Mouse (Mus musculus): Measurements from ENCODE around the gene Ptpa.

Gene Ptpa

DNA sequence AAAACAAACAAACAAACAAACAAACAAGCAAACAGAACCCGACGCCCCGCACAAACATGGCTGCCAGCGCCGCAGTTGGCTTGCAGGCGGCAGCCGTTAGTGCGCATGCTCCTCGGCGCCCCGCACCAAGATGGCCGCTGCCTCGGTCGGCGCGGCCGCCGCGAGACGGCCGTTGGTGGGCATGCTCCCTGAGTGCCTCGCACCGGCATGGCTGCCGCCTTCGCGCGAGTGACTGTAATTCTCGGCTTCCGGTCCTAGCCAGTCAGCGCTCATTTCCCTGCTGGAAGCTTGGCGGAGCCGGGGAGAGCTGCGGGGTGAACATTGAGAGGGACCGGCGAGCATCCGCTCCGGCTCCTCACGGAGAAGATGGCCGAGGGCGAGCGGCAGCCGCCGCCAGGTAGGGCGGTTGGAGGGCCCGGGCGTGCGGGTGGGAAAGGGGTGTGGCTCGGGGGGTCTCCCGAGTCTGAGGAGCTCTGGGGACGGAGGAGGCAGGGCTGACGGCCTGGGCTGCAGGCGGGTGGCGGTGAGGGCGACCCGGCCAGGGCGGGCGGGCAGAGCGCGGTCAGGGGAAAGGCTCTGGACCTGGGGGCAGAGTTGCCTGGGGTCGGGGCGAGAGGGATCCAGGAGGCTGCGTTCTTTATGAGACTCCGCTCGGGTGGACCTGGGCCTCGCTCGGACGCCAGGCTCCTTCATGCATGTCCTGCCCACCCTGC is at the start of gene Ptpa:
Gene Ptpa (plus strand): TSS at position 104 of the 713 bp plus-strand sequence.
- whole genome bisulfite sequencing, result under 1% methylated on average over 67 of the region's 67 CpGs

DNA sequence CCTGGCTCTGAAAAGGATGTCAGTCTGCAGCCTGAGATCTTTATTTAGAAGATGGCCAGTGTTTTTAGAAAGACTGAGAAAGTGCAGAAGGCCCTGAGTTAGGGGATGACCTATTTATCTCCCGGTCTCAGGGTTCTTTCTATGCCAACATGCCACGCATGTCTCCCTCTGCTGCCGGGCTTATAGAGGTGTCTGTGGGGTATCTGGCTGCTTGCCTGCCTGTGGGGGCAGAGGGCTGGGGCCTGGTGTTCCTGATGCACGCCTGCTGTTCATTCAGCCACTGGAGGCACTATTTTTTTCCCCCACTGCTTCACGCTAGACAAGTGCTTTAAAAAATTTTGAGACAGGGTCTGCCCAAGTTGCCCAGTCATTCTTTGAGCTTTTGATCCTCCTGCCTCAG is 49.6 kb upstream of the Ptpa start:
- WGBS, result 11% methylated on average over 5 of the region's 5 CpGs

DNA sequence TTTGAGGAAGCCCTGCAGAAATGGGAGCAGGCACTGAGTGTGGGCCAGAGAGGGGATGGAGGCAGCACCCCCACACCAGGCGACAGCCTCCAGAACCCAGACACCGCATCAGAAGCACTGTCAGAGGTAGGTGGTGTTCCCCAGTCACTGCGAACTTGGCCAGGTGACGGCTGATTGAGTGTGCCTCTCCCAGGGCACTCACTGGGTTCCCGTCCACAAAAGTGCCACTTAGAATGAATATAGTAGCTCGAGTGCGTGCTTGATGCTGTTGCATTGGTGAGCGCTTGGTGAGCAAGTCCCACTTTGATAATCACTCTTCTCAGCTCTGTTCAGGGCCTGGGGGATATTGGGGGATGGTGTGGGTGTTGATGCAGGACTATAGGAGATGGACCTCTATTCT is 44.3 kb upstream of the Ptpa start:
- 93% methylated on average over 8 of the region's 8 CpGs for WGBS

DNA sequence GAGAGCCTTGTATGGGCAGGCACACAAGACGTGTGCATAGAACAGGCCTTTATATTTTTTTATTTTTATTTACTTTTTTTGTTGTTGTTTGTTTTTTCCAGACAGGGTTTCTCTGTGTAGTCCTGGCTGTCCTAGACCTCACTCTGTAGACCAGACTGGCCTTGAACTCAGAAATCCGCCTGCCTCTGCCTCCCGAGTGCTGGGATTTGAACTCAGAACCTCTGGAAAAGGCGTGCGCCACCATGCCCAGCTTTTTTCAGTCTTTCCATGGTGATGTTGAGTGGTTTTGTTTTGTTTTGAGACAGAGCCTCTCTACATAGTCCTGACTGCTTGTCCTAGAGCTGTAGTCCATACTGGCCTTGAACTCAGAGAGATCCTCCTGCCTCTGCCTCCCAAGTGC is 43.1 kb upstream of the Ptpa start:
- 98% methylated on average over 5 of the region's 5 CpGs for WGBS

DNA sequence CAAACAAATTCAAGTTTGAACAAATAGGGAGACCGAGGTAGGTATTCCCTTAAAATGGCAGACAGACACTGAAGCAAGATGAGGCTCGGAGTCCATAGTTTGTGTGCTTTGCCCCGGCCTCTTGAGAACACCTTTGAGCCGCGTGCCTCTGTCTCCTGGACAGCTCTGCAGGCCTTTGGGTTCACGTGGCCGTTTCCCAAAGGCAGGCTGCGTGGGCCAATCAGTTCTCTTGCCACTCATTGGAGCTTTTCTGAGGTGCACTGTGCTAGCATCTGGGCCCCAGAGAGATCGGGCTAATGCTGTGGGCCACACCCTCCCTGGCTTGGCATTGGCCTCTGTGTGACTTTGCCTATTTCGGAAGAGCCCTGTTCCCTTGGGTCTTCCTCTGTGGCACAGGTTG is 39.9 kb upstream of the Ptpa start:
- WGBS, result 92% methylated on average over 10 of the region's 10 CpGs

DNA sequence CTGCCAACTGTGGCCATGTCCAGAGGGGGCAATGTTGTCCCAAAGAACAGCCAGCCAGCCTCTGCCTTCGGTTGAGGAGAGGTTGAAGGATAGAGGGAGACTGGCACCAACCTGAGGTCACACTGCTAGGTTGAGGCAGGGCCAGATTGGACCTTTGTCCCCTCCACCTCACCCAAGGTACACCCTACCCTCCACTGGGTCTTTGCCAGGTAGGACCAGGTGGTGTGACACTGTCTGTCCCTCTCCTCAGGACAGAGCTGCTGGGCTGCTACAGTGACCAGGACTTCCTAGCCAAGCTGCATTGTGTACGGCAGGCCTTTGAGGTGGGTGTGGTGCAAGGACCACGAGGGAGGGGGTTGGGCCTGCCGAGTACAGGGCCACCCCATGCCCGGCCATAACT is 38.1 kb upstream of the Ptpa start:
- 71% methylated on average over 5 of the region's 5 CpGs for WGBS

DNA sequence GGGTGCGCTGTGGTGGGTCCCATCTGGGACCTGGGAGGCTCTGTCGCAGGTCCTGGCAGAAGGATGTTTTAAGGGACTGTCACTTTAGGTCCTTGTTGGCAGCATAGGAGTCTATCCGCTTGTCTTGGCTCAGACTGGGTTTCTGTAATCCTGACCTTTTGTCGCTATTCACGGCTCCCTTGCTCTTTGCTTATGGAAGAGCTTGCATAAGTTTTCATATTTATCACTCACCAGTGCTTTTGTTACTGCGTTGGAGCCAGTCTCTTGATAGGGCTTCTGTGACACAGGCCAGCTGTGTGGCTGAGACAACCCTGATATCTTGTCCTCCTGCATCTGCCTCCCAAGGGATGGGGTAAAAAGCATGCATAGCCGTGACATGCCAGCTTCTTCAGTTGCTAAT is 36.5 kb upstream of the Ptpa start:
- WGBS, result 79% methylated on average over 7 of the region's 7 CpGs

DNA sequence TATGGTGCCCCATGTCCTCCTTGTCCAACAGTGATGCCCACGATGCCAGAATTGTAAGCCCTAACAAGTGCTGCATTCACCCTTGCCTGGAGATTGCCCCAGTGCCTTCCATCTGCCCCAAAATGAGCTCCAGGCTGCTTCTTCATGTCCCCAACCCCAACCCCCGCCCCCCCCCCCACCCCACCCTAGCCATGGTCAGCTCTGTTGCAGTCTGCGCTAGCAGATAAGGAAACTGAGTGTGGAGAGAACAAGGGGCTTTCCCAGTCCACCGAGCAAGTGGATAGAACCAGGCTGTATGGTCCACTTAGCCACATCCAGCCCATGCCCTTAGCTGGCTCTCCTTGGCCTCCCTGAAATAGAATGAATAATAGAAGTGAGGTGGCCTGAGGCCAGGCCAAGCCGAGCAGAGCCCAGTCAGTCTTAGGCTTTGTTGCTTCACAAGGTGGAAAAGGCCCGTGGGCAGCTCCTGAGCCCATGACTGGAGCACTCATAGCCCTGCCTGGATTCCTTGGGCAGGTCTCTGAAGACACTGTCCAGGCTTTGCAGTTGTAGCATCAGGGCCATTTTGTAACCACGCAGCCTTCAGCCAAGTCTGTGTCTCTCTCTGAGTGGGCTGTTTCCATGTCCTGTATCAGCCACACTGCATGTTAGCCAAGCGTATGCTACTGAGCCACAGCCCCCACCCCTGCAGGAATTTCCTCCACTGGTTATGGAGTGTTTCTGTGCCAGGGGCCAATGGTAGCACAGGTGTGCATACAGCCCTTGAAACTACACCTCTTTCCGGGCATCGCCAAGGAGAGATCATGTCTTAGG is 35.1 kb upstream of the Ptpa start:
- WGBS, result 77% methylated on average over 10 of the region's 10 CpGs

DNA sequence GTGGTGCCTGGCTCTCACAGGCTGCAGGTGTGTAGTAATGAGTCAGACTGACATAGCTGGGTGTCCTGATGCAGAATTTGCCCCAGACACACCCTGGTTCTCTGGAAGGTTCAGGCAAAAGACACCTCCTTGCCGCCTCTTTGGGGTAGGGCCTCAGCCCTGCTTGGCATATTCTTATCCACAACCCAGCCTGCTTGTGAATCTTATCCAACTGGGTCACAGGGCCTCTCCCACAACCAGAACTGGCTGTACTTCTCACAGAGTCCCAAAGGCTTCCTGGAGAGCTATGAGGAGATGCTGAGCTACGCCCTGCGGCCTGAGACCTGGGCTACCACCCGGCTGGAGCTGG is 34.5 kb upstream of the Ptpa start:
- 64% methylated on average over 4 of the region's 4 CpGs for WGBS

DNA sequence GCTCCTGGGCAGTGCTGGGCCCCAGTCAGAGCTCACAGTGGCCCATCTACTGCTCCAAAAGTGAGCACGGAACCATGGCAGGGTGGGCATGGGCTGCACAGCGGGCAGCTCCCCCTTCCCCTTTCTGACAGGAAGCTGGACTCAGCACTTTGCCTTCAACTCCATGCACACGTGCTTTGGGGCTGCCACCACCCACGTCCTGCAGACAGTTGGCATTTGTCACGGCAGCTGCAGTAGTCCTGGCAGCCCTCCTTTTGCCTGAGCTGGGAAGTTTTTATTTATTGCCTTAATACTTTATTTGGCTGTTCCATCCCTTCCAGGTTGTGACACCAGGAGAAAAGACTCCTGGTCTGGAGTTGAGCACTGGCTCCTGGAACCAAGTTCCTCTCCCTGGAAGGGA is 31.0 kb upstream of the Ptpa start:
- 27% methylated on average over 5 of the region's 5 CpGs for WGBS

DNA sequence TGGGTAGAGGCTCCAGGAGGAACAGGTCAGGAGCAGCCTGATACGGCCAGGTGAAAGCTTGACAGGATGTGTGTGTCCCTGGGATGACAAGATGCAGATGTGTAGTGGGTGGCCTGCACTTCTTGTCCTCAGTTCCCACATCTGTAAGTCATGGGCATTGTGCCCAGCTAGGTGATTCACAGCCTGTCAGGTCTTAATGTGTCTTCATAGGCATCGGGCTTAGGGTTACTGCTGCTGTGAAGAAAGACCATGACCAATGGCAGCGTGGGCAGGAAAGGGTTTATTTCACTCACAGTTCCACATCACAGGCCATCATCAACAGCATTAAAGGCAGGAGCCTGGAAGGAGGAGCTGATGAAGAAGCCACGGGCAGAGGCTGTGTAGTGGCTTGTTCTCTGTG is 30.2 kb upstream of the Ptpa start:
- 83% methylated on average over 4 of the region's 4 CpGs for WGBS

DNA sequence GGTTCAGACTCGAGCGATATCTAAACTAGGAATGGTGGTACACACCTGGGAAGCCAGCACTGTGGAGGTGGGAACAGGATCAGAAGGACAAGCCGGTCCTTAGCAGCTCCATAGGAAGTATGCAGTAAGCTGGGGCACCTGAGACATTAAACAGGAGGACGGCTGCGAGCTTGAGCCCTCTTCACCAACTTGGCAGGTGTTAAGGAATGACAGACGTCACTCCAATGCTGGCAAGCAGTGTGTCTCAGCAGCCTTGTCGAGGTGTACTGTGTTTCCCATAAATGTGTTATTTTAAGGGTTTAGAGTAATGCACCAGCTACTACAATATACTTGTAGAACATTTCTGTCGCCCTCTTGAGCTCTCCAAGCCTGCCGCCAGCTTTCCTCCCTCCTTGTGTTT is 28.9 kb upstream of the Ptpa start:
- 68% methylated on average over 9 of the region's 9 CpGs for WGBS

DNA sequence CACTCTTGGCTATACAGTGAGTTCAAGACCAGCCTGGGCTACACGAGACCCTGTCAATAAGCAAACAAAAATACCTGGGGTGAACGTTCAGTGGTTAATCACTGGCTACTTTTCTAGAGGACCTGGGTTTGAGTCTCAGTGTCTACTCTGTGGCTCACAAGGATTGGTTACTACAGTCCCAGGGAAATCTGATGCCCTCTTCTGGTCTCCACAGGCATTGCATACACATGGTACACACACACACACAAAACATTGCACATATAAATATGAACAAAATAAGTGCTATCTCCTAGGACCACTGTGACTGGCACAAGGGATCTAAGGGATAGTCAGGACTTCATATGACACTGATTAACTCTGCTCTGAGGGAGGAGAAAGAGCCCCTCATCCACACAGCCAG is 26.8 kb upstream of the Ptpa start:
- WGBS, result 91% methylated on average over 2 of the region's 2 CpGs

DNA sequence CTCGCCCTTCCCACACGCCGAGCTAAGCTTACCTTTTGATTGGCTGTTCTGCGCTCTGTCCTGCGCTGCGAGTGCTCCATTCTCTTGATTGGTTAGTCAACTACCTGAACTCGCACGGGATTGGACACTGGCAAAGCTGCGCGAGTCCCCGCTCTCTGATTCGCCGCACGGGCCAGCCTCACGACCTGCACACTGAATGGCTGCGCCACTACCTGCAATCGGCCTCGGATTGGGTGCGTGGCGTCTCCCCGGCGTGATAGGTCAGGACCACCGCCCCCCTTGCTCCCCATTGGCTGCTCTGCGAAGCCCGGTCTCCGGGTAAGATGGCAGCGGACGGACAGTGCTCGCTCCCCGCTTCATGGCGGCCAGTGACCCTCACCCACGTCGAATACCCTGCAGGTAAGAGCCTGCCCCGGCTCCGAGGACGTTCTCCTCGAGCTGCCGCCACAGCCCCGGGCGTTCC is 23.7 kb upstream of the Ptpa start, which contains the start of gene Dolpp1:
Gene Dolpp1 (plus strand): TSS at position 141 of the 463 bp plus-strand sequence.
- 0% methylated on average over 40 of the region's 40 CpGs for WGBS

DNA sequence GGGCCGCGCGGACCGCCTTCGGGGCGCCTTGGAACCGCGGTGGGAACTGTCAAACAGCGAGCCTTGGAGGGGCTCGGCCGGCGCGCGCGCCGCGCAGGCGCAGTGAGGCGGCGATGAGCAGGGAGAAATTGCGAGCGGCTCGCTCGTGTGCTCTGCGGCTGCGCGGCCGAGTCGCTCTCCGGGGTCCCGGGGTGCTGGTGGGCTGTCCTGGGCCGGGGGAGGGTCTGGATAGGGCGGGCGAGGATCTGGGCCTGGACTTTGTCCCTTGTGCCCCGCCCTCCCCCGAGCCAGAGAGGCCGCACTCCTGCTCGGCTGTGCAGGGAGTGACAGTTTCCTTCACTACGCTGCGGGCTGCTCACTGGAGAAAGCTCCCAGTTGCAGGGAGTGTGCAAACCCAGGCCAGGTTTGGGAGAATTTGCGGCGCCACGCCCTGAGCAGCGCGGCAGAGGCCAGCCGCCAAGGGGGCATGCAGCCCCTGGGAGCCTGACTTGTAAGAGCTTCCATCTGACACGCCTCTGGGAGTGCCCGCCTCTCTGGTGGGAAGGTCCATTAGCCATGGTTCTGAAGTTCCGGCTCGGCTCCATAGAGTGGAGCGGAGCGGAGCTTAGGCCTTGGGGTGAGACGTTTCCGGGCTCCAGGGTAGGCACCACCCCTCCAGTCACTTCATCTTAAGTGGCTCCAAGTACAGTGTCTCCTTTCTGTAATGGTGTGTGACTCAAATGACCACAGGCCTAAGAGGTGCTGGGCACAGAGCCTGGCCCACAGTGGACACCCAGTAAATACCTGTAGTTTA is 23.1 kb upstream of the Ptpa start:
- WGBS, result under 1% methylated on average over 54 of the region's 54 CpGs

DNA sequence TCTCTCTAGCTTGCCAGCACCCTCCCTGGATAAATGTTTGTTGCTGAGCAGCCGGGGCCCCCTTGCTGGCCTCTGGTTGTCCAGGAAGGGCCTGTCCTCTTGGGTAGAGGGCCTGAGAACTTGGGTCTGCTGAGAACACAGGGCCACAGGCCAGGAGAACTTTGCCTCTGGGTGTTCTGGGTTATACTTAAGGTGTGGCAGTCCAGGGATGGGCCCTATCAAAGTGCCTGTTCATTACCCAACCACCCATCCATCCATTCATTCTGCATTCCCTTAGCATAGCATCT is 22.5 kb upstream of the Ptpa start:
- 62% methylated on average over 1 of the region's 1 CpGs for WGBS

DNA sequence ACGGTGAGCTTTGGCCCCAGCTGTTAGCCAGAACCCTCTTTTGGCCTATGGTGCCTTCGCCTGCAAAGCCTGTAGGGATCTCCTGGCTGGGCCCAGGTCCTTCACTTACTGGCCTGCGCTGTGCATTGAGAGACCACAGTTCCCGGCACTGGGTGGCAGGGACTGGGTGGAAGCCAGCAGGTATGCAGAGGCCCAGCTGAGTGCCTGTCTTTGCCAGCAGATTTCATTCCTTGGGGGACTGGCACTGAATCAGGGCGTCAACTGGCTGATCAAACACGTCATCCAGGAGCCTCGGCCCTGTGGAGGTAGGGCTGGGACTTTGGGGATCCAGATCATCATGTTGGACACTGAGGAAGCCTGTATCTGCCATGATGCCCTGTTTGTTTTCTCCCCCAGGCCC is 20.1 kb upstream of the Ptpa start:
- WGBS, result 87% methylated on average over 7 of the region's 7 CpGs

DNA sequence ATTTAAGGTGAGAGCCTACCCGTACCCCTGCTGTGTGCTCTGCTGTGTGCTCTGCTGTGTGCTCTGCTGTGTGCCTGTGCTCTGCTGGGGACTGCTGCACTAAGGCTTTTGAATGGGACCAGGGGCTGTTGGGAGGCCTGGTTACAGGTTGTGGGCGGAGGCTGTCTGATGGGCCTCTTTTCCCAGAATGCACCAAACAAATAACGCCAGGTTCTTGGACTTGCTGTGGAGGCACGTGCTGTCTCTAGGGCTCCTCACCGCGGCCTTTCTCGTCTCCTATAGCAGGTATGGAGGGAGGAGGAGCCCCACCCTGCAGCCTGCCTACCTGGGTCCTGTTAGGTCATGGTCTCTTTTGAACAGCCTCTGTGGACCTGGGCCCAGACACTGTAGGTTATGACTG is 19.6 kb upstream of the Ptpa start:
- 90% methylated on average over 7 of the region's 7 CpGs for WGBS

DNA sequence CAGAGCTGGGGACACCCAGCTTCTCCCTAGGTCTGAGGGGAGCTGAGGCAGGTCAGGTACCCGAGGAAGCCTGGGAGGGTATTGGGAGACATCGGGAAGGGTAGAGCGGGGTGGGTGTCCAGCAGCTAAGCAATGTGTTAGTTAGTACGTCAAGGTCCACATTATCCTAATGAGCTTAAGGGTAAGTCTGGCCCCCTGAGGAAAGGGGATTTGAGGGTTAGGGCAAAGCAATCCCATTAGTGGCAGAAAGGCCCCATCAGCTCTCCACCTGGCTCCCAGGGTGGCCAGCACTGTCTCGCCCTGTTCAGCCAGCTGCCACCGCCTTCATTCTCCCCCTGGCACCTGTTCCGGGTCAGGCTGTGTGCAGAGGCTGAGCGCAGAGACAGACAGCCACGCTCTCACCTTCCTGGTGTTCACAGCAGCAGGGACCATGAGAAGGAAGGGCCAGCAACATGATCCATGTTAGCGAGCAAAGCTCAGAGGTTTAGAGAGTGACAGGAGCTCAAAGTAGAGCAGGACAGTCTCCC is 17.8 kb upstream of the Ptpa start:
- 80% methylated on average over 10 of the region's 10 CpGs for WGBS

DNA sequence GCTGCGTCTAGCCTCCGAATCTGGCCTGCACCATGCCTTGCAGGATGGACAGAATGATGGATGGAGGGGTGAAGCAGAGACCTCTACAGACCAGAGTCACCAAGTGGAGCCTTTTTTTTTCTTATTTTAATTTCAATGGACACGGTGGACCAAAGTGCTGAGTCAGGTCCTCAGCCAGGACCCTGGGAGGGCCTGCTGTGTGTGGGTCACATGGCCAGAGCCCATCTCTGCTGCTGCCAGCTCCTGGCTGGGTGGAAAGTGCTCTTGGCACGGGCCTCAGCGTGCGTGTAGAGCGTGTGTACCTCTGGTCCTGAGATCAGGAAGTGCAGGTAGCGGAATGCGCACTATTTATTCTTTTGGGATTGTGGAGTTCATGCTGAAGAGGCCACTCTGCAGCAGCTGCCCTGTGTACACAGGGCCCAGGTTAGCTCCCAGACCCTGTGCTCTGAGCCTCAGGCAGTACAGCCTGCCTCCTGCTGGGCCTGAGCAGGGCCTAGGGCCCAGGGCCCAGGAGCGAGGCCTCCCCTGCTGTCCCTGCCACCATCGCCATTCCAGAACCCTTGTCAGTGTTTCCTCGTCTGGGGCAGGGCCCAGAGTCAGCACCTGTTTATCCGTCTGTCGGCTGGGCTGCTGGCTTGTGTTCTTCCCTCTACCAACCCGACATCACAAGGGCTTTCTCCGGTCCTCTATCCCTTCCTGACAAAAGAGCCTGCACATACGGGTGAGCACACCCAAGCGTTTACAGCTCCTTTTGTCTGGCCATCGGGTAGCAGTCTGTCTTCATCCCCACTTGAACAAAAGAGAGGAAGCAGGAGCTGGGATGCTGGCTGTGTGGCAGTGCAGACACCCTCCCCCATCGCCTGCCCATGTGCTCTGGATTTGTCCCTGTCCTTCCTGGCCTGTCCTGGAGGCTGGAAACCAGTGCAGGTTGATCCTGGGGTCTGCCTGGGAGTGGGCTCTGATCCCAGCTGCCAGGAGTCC is 16.4 kb upstream of the Ptpa start:
- 42% methylated on average over 20 of the region's 20 CpGs for WGBS

DNA sequence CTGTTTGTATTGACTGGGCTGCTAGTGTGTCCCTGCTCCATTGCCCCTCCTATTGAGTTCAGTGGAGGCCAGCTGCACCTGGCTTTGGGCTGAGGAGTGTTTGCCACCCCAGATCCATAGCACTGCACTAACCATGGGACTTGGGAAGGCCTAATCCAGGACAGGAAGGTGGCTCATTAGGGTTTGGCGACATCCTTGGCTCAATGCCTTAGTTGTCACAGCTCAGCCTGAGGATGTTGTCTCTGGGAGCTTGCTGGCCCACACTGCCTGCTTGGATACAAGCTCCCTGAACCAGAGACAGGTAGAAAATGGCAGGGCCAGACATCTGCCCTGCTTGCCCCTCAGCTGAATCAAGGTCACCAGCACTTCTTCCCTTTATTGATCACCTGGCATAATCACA is 14.3 kb upstream of the Ptpa start:
- 23% methylated on average over 1 of the region's 1 CpGs for WGBS

All from cerebral cortex, adult 2 months (tissue).